Mouse (Mus musculus) lung, embryonic 16.5 days (tissue): Measurements from ENCODE around the gene Klhdc8b. TPM values are rescaled to one million over a fixed set of nuclear protein-coding genes. Genes with fewer than 3 reads are reported as not detected.

Source experiments
- ATAC-seq: fragments of 200-750 bp; cut with Nextera tagmentation; 2 replicates; pipeline ENCODE4 v1.8.0; 2017; ENCODE audit warnings: low read depth, mild to moderate bottlenecking, moderate library complexity
- H3K27ac ChIP-seq: fragments of 300-500 bp; sonication (generic); 2 replicates; pipeline ENCODE4 v1.5.1; 2014; ENCODE audit warnings: mild to moderate bottlenecking, control low read depth, low read length
- H3K27me3 ChIP-seq: fragments of 300-500 bp; sonication (generic); 2 replicates; pipeline ENCODE4 v1.6.1; 2014; ENCODE audit warnings: low read depth, low read length, mixed read lengths; ENCODE audit not compliant: control insufficient read depth, insufficient read depth
- H3K36me3 ChIP-seq: fragments of 300-500 bp; sonication (generic); 2 replicates; pipeline ENCODE4 v1.6.1; 2014; ENCODE audit warnings: low read length; ENCODE audit not compliant: control insufficient read depth, insufficient read depth
- H3K4me1 ChIP-seq: fragments of 300-500 bp; sonication (generic); replicated peaks from 2 replicates; pipeline ENCODE4 v1.6.1; 2014; ENCODE audit warnings: low read length, mixed read lengths; ENCODE audit not compliant: control insufficient read depth, insufficient read depth
- H3K4me2 ChIP-seq: fragments of 300-500 bp; sonication (generic); 2 replicates; pipeline ENCODE4 v1.6.1; 2014; ENCODE audit warnings: low read depth, low read length, control low read depth
- H3K4me3 ChIP-seq: fragments of 300-500 bp; sonication (generic); 2 replicates; pipeline ENCODE4 v1.5.1; 2014; ENCODE audit warnings: mild to moderate bottlenecking, low read length, control low read depth
- H3K9ac ChIP-seq: fragments of 300-500 bp; sonication (generic); 2 replicates; pipeline ENCODE4 v1.6.1; 2014; ENCODE audit warnings: low read length, control low read depth
- H3K9me3 ChIP-seq: fragments of 300-500 bp; sonication (generic); 2 replicates; pipeline ENCODE4 v1.6.1; 2016; ENCODE audit warnings: low read length; ENCODE audit not compliant: control insufficient read depth
- WGBS: fragments of 180-500 bp; shearing (Covaris S2); extraction: QIAGEN DNeasy Blood & Tissue Kit; methylation state at CpG from one replicate; pipeline ENCODE4 v1.1.7; 2014; 5-methylcytosine and 5-hydroxymethylcytosine counted together
- polyA plus RNA-seq: library from polyadenylated mRNA; unstranded; fragments of >200 nt; fragmentation: Nextera tagmentation; extraction: Ambion mirVana; gene quantifications from 2 replicates; pipeline ENCODE4 v1.2.1, GENCODE M21; 2015

Gene Klhdc8b
- polyA plus RNA-seq, 1 experiment from 2014 or later, result 76.6 TPM

- no peak for ATAC-seq
- H3K9ac ChIP-seq, result 0 out of 2 replicates have a peak overlapping the region, but pooled peaks have one; percentile 29
Measured at GRCm38 (mm10) chr9:108449860-108450259, 11.5 kb downstream of the Klhdc8b start.

DNA sequence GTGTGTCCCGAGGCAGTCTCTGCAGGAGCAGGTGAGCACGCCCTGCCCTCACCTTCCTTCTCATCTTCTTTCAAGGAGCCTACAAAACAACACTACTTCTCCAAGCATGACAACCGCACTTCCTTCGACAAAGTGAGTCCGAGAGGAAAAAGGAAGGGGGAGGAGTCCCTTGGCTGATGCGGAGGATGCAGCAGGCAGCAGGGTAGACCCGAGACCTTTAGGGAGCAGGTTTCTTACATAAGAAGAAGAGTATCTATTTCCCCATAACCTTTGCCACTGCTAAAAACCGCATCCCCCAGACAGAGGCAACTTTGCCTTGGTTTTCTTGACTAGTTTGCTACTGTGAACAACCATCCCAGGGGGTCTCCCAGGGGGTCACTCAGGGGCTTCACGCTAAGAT, 16.3 kb downstream of the Klhdc8b start:
- no peak overlapping the region for H3K27ac ChIP-seq
- H3K27me3 ChIP-seq, result no peaks in the 10 kb centered on the region
- peaks cover 24% of the 10 kb centered on the region for H3K4me1 ChIP-seq
- H3K9ac ChIP-seq, result no peak overlapping the region
- H3K4me2 ChIP-seq, result no peak overlapping the region
- 61% methylated on average over 9 of the region's 9 CpGs for WGBS
- ATAC-seq, result no peak
- H3K36me3 ChIP-seq, result peaks cover 4% of the 10 kb centered on the region
- no peak overlapping the region for H3K4me3 ChIP-seq
- H3K9me3 ChIP-seq, result no peaks in the 10 kb centered on the region

More at GRCm38 (mm10) chr9:108449860-108450259, 11.5 kb downstream of the Klhdc8b start:
- H3K4me1 ChIP-seq, result peaks cover 30% of the 10 kb centered on the region
- H3K4me3 ChIP-seq, result no peak overlapping the region
- peak overlapping the region; percentile 88; the same call in 1 of the 2 replicates for H3K4me2 ChIP-seq
- H3K27me3 ChIP-seq, result no peaks in the 10 kb centered on the region
- peak overlapping the region; percentile 65 for H3K27ac ChIP-seq
- H3K36me3 ChIP-seq, result peaks cover 4% of the 10 kb centered on the region
- no peaks in the 10 kb centered on the region for H3K9me3 ChIP-seq
- WGBS, result 41% methylated on average over 4 of the region's 4 CpGs

- Histone ChIP-seq H3K9me3 (no peaks in the 10 kb centered on the region), H3K36me3 (no peaks in the 10 kb centered on the region), H3K4me1 (peaks cover 16% of the 10 kb centered on the region), H3K4me2 (no peak overlapping the region), H3K4me3 (no peak overlapping the region), H3K9ac (no peak overlapping the region), H3K27ac (peak overlapping the region; percentile 32; the same call in 1 of the 2 replicates), H3K27me3 (no peaks in the 10 kb centered on the region)
- 0 out of 2 replicates have a peak, but pooled peaks have one; percentile 18 for ATAC-seq
- WGBS, result 76% methylated on average over 11 of the region's 11 CpGs
Measured at GRCm38 (mm10) chr9:108441236-108441919, 20.0 kb downstream of the Klhdc8b start.

- H3K4me1 ChIP-seq, result peaks cover 16% of the 10 kb centered on the region
- H3K4me3 ChIP-seq, result no peak overlapping the region
- no peaks in the 10 kb centered on the region for H3K27me3 ChIP-seq
- no peak overlapping the region for H3K4me2 ChIP-seq
- H3K36me3 ChIP-seq, result no peaks in the 10 kb centered on the region
- no peaks in the 10 kb centered on the region for H3K9me3 ChIP-seq
- 60% methylated on average over 5 of the region's 5 CpGs for WGBS
- H3K27ac ChIP-seq, result no peak overlapping the region
- H3K9ac ChIP-seq, result no peak overlapping the region
- no peak for ATAC-seq
Measured at GRCm38 (mm10) chr9:108440485-108440884, 20.9 kb downstream of the Klhdc8b start.

DNA sequence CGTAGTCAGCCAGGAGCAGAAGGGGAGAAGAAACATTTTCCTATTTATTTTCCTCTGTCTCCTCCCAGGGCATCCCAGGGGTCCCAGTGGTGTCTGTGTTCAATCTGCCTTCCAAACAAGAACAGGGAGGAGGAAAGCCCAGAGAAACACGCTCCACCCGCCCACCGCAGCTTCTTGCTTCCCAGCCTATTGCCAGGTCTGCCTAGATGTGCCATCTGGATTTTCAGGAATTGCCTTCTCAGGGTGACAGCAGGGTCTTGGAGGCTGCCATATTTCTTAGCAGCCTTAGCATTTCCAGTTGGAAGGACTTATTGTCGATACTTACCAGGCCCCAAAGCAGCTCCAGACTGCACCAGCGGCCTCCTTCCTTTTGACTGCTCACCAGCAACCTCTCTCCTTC, 22.2 kb downstream of the Klhdc8b start:
- WGBS, result 84% methylated on average over 6 of the region's 6 CpGs
- Histone ChIP-seq H3K4me3 (no peak overlapping the region), H3K9me3 (no peaks in the 10 kb centered on the region), H3K4me2 (no peak overlapping the region), H3K9ac (no peak overlapping the region), H3K27ac (no peak overlapping the region), H3K4me1 (peaks cover 14% of the 10 kb centered on the region), H3K27me3 (no peaks in the 10 kb centered on the region), H3K36me3 (no peaks in the 10 kb centered on the region)
- no peak for ATAC-seq

DNA sequence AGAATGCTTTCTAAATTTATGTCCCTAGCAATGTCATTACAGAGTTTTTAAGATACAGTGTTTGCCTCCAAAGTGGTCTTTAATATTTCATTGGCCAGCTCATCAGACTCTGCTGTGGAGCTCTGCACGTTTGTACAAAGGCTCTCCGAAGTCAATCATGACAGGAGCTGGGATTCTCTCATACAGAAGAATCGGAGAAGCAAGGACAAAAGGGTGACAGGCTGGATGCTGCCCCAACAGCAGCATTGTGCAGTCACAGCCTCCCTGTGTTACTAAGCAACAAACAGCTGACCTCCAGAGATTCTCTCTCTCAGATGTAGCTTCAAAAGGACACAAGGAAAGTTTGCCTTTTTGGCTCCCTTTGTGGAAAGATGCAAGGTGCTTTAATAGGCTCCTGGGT, 25.2 kb downstream of the Klhdc8b start, which contains the start of gene BC048562:
Gene BC048562, plus strand, starts transcription at position 301 of the 400 bp plus-strand sequence.
- Histone ChIP-seq H3K4me2 (no peak within 1 kb of the TSS), H3K27me3 (no peaks in the 10 kb centered on the region), H3K9me3 (no peaks in the 10 kb centered on the region), H3K27ac (no peak within 1 kb of the TSS), H3K9ac (no peak within 1 kb of the TSS), H3K36me3 (no peaks in the 10 kb centered on the region), H3K4me3 (no peak within 1 kb of the TSS), H3K4me1 (peaks cover 10% of the 10 kb centered on the region)
- WGBS, result 71% methylated on average over 3 of the region's 3 CpGs
- no peak for ATAC-seq

DNA sequence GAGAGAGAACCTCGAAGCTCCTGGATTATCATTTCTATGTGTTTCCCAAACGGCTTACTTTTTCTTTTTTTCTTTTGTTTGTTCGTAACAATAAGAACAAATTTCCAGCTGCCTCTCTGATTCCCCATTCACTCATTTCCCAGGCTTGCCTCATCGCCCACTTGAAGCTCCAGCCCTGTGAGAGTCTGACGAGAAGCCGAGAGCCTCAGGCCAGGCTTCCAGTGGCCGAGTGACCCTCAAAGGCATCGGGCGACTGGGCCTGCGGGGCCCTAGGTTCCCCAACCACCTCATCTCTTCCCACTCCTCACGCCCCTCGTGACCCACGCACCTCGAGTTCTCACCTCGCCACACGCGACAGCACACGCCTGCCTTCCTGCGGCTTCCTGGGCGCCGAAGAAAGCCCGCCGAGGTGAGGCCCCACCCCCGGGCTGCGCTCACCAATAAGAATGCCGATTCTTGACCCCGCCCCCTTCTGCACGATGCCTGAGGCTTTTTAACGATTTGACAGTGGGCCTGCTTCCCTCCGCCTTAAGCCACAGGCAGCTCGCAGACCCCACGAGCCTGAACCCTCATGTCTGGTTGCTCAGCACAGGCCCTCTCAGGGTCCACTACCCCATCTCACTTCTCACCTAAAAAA, 29.8 kb downstream of the Klhdc8b start:
- H3K4me1 ChIP-seq, result no peaks in the 10 kb centered on the region
- no peaks in the 10 kb centered on the region for H3K36me3 ChIP-seq
- 33% methylated on average over 32 of the region's 32 CpGs for WGBS
- no peaks in the 10 kb centered on the region for H3K9me3 ChIP-seq
- H3K27me3 ChIP-seq, result no peaks in the 10 kb centered on the region
- peak overlapping the region; percentile 52 for H3K4me2 ChIP-seq
- peak overlapping the region; percentile 45 for H3K4me3 ChIP-seq
- peak; percentile 88 for ATAC-seq
- peak overlapping the region; percentile 57 for H3K9ac ChIP-seq
- H3K27ac ChIP-seq, result no peak overlapping the region

GRCm38 (mm10) chr9:108428384-108428783, 33.0 kb downstream of the Klhdc8b start, which contains the start of gene Ccdc36:
TSS of gene Ccdc36 (minus strand) at chr9:108428484.
- no peak for ATAC-seq
- Histone ChIP-seq H3K4me3 (no peak within 1 kb of the TSS), H3K27me3 (no peaks in the 10 kb centered on the region), H3K9ac (no peak within 1 kb of the TSS), H3K4me2 (no peak within 1 kb of the TSS), H3K27ac (no peak within 1 kb of the TSS), H3K4me1 (no peaks in the 10 kb centered on the region), H3K36me3 (no peaks in the 10 kb centered on the region), H3K9me3 (no peaks in the 10 kb centered on the region)

DNA sequence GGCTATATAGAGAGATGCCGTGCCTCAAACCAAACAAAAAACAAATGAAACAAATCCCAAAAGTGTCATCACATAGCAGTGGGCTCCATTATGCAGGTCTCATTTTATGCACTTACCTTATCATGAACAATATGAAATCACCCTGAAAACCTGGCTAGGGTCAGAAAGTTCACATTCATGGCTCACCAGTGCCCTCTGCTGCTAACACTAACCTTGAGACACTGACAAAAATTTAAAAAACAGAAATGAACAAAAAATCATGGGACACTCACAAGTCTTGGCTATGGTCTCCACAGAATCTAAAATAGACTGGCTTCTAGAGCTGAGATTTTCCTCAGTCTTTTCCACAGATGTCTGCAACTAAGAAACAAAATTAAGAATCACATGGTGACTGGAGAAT, 49.2 kb downstream of the Klhdc8b start:
- no peak overlapping the region for H3K9ac ChIP-seq
- no peak overlapping the region for H3K4me2 ChIP-seq
- no peaks in the 10 kb centered on the region for H3K27me3 ChIP-seq
- no peaks in the 10 kb centered on the region for H3K36me3 ChIP-seq
- ATAC-seq, result no peak
- peaks cover 2% of the 10 kb centered on the region; the same call in 1 of the 2 replicates for H3K9me3 ChIP-seq
- no peak overlapping the region for H3K27ac ChIP-seq
- H3K4me3 ChIP-seq, result no peak overlapping the region
- WGBS, result 68% methylated on average over 1 of the region's 1 CpGs
- no peaks in the 10 kb centered on the region for H3K4me1 ChIP-seq
